Mouse (Mus musculus) heart, postnatal 0 days (tissue): Measurements from ENCODE around the gene Chad.

Experiments used
- CTCF ChIP-seq: IDR thresholded peaks from 2 replicates; pipeline ENCODE4 v1.5.1; 2016; ENCODE audit warnings: antibody characterized with exemption, control low read depth, low read depth
- EP300 ChIP-seq: IDR thresholded peaks from 2 replicates; pipeline ENCODE4 v1.6.1; 2016; ENCODE audit warnings: antibody characterized with exemption, low read depth

GRCm38 (mm10) chr11:94539761-94540160 lies 25.1 kb upstream of the Chad start:
- TF ChIP-seq CTCF = no peak
- TF ChIP-seq EP300 = no peak
